Mouse (Mus musculus): ENCODE data around the gene Zbtb32. TPM values are rescaled to one million over a fixed set of nuclear protein-coding genes. Genes with fewer than 3 reads are reported as not detected.

Zbtb32 gene
- polyA plus RNA-seq, 1 experiment from 2014 or later = 0.23 TPM

- no peaks in the 10 kb centered on the region for H3K9me3 ChIP-seq
Measured at GRCm38 (mm10) chr7:30596811-30597210, 1.9 kb downstream of the Zbtb32 start.

DNA sequence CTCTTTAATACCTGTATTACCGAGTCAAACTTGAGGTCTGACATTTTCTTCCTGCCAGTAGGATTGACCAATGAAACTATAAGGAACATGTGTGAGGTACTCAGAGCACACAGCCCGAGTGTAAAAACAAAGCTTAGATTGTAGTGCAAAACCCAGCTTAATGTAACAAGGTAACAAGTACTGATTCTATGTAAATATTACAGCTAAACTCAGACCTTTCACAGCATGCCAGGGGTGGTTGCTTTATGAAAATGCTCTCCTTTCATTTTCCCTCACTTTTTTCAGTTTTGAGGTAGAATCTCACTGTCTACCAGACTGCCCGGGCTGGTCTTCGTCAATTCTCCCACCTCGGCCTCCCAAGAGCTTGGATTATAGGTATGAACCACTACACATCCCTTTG lies 2.6 kb downstream of the Zbtb32 start:
- Histone ChIP-seq H3K4me3 (no peak overlapping the region), H3K27ac (no peak overlapping the region), H3K9me3 (no peaks in the 10 kb centered on the region), H3K27me3 (0 out of 2 replicates have a peak, but pooled peaks cover 8% of the 10 kb centered on the region), H3K9ac (no peak overlapping the region), H3K4me2 (replicated peaks) (no peak overlapping the region), H3K36me3 (no peaks in the 10 kb centered on the region), H3K4me1 (no peaks in the 10 kb centered on the region)
- no peak for ATAC-seq (ENCODE audit: low FRiP score, low read depth)
- WGBS = 74% methylated on average over 5 of the region's 5 CpGs

More at GRCm38 (mm10) chr7:30596811-30597210, 1.9 kb downstream of the Zbtb32 start:
- ATAC-seq (ENCODE audit: low FRiP score, low read depth) = no peak
- H3K4me2 ChIP-seq (replicated peaks) = no peak overlapping the region
- H3K4me3 ChIP-seq = no peak overlapping the region
- H3K4me1 ChIP-seq = no peaks in the 10 kb centered on the region
- no peak overlapping the region for H3K27ac ChIP-seq
- 71% methylated on average over 5 of the region's 5 CpGs for WGBS
- 0 out of 2 replicates have a peak, but pooled peaks cover 8% of the 10 kb centered on the region for H3K27me3 ChIP-seq
- no peaks in the 10 kb centered on the region for H3K36me3 ChIP-seq
- H3K9ac ChIP-seq = no peak overlapping the region

- Histone ChIP-seq H3K27me3 (0 out of 2 replicates have a peak, but pooled peaks cover 8% of the 10 kb centered on the region), H3K9ac (no peak overlapping the region), H3K4me1 (peaks cover 8% of the 10 kb centered on the region), H3K36me3 (no peaks in the 10 kb centered on the region), H3K4me3 (no peak overlapping the region), H3K4me2 (replicated peaks) (no peak overlapping the region), H3K27ac (no peak overlapping the region), H3K9me3 (no peaks in the 10 kb centered on the region)
- WGBS = 62% methylated on average over 4 of the region's 4 CpGs
- no peak for ATAC-seq (ENCODE audit: low FRiP score, low read depth)
Measured at GRCm38 (mm10) chr7:30594510-30595024, 4.1 kb downstream of the Zbtb32 start.

DNA sequence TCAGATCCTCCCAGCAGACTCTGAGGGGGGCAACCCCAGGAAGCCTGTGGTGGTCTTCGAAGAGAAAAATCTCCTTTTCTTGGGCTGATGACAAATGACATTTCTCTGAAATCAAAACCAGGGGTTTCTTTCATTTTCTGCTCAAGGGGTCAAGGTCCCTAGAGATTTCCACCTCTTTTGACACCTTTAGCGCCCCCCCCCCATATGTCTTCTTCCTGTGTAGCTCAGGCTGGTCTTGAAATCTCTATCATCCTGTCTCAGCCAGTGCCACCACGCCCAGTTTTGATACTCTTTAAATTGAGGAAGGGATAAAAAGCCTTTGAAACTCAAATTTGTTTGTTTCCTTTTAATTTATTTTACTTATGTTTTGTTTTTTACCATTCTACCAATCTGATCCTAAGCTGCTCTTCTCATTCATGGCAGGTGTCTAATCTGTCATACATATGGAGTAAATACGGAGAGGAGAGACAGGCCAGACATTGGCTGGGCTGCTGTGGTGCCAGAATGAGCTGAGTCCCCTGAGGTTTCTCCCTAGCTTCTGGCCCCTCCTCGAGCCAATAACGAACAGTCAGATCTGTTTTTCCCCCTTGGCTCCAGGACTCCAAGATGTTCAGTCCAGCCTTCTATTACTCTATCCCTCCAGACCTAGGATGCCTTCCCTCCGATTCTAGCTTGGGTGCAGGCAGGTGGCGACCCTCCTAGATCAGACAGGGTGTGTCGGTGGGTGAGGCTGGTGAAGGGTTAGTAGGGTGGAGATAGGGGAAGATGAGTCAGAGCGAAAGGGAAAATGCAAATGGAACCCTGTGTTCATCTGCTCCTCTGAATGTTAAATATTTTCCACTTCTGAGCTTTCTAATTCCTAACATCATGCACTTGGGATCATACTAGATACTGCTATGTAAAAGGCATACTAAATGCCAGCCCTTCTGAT lies 4.9 kb downstream of the Zbtb32 start:
- Histone ChIP-seq H3K27me3 (0 out of 2 replicates have a peak, but pooled peaks cover 8% of the 10 kb centered on the region), H3K4me3 (no peak overlapping the region), H3K4me2 (replicated peaks) (no peak overlapping the region), H3K27ac (no peak overlapping the region), H3K9ac (no peak overlapping the region), H3K4me1 (peaks cover 9% of the 10 kb centered on the region), H3K9me3 (no peaks in the 10 kb centered on the region), H3K36me3 (no peaks in the 10 kb centered on the region)
- WGBS = 76% methylated on average over 10 of the region's 10 CpGs
- no peak for ATAC-seq (ENCODE audit: low FRiP score, low read depth)

GRCm38 (mm10) chr7:30592772-30593423 lies 5.8 kb downstream of the Zbtb32 start:
- H3K27me3 ChIP-seq = 0 out of 2 replicates have a peak, but pooled peaks cover 8% of the 10 kb centered on the region
- H3K27ac ChIP-seq = no peak overlapping the region
- ATAC-seq (ENCODE audit: low FRiP score, low read depth) = no peak
- no peaks in the 10 kb centered on the region for H3K9me3 ChIP-seq
- peaks cover 9% of the 10 kb centered on the region for H3K4me1 ChIP-seq
- H3K4me3 ChIP-seq = no peak overlapping the region
- no peaks in the 10 kb centered on the region for H3K36me3 ChIP-seq
- H3K4me2 ChIP-seq (replicated peaks) = no peak overlapping the region
- H3K9ac ChIP-seq = no peak overlapping the region
- 45% methylated on average over 5 of the region's 5 CpGs for WGBS

GRCm38 (mm10) chr7:30591605-30591951 lies 7.1 kb downstream of the Zbtb32 start:
- ATAC-seq (ENCODE audit: low FRiP score, low read depth) = no peak
- peak overlapping the region; percentile 45; the same call in 1 of the 2 replicates for H3K9ac ChIP-seq
- no peaks in the 10 kb centered on the region for H3K9me3 ChIP-seq
- no peak overlapping the region for H3K27ac ChIP-seq
- H3K27me3 ChIP-seq = 0 out of 2 replicates have a peak, but pooled peaks cover 8% of the 10 kb centered on the region
- 54% methylated on average over 4 of the region's 4 CpGs for WGBS
- peaks cover 20% of the 10 kb centered on the region for H3K4me1 ChIP-seq
- H3K36me3 ChIP-seq = peaks cover 3% of the 10 kb centered on the region
- H3K4me2 ChIP-seq (replicated peaks) = no peak overlapping the region
- no peak overlapping the region for H3K4me3 ChIP-seq

GRCm38 (mm10) chr7:30590927-30591604 lies 7.6 kb downstream of the Zbtb32 start:
- H3K27me3 ChIP-seq = 0 out of 2 replicates have a peak, but pooled peaks cover 8% of the 10 kb centered on the region
- H3K27ac ChIP-seq = no peak overlapping the region
- H3K36me3 ChIP-seq = peaks cover 8% of the 10 kb centered on the region
- ATAC-seq (ENCODE audit: low FRiP score, low read depth) = no peak
- peak overlapping the region; percentile 45; the same call in 1 of the 2 replicates for H3K9ac ChIP-seq
- no peaks in the 10 kb centered on the region for H3K9me3 ChIP-seq
- H3K4me1 ChIP-seq = peaks cover 22% of the 10 kb centered on the region
- no peak overlapping the region for H3K4me2 ChIP-seq (replicated peaks)
- 83% methylated on average over 9 of the region's 9 CpGs for WGBS
- H3K4me3 ChIP-seq = no peak overlapping the region

DNA sequence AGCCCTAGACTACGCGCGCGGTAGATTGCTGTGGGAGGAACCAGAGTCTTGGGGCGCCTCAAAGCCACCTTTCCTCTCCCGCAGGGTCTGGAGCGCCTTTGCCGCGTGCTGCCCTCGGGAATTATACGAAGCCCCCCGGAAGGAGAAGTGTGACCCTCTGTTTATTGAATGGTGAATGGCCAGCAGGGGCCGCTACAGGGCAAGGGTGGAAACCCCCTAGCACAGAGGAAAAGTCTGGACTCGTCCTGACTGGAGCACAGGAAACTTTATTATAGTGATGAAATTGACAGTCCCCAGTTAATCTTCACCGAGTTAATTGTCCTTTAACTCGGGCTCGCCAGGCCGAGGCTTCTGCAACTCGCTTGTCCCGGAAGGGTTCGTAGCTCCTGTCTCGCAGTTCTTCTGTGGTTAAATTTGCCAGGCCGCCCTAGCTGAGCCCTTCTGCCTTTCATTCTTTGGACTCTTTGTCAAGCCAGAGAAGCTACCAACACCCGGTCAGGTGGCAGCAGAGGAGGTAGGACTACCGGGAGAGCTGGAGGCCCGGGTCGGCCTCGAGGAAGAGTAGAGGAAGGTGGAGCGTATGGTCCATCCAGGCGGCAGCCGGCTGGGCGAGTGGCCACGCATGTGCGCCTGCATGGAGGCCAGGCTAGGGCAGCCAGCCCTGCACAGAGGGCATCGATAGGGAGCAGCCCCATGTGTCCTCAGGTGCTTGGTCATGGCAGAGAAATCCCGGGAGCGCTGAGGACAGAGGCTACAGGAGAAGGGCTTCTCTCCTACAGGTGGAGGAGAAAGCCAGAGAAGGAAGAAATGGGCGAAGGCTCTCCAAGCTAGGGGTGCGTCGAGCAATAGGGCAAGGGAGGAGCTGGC lies 9.0 kb downstream of the Zbtb32 start:
- 24% methylated on average over 40 of the region's 40 CpGs for WGBS
- H3K4me1 ChIP-seq = peaks cover 22% of the 10 kb centered on the region
- ATAC-seq (ENCODE audit: low FRiP score, low read depth) = peak; percentile 55
- H3K4me2 ChIP-seq (replicated peaks) = peak overlapping the region; percentile 76
- H3K9ac ChIP-seq = peak overlapping the region; percentile 99
- H3K27me3 ChIP-seq = 0 out of 2 replicates have a peak, but pooled peaks cover 5% of the 10 kb centered on the region
- H3K27ac ChIP-seq = peak overlapping the region; percentile 93
- H3K9me3 ChIP-seq = no peaks in the 10 kb centered on the region
- peak overlapping the region; percentile 97 for H3K4me3 ChIP-seq
- peaks cover 22% of the 10 kb centered on the region for H3K36me3 ChIP-seq

- peak within 1 kb of the TSS; percentile 96 for H3K4me2 ChIP-seq (replicated peaks)
- peak within 1 kb of the TSS; percentile 99 for H3K9ac ChIP-seq
- peak within 1 kb of the TSS; percentile 93 for H3K27ac ChIP-seq
- H3K9me3 ChIP-seq = no peaks in the 10 kb centered on the region
- ATAC-seq (ENCODE audit: low FRiP score, low read depth) = peak; percentile 96
- 0 out of 2 replicates have a peak, but pooled peaks cover 2% of the 10 kb centered on the region for H3K27me3 ChIP-seq
- 2% methylated on average over 59 of the region's 68 CpGs for WGBS
- H3K4me1 ChIP-seq = peaks cover 22% of the 10 kb centered on the region
- H3K4me3 ChIP-seq = peak within 1 kb of the TSS; percentile 97
- H3K36me3 ChIP-seq = peaks cover 30% of the 10 kb centered on the region
Measured at GRCm38 (mm10) chr7:30588676-30589434, 9.9 kb downstream of the Zbtb32 start, which contains the start of gene Kmt2b. Gene Kmt2b (minus strand): TSS chr7:30588726.

GRCm38 (mm10) chr7:30587842-30588667 lies 10.7 kb downstream of the Zbtb32 start:
- Histone ChIP-seq H3K27ac (peak overlapping the region; percentile 93), H3K4me1 (peaks cover 22% of the 10 kb centered on the region), H3K27me3 (0 out of 2 replicates have a peak, but pooled peaks cover 2% of the 10 kb centered on the region), H3K9ac (peak overlapping the region; percentile 99), H3K4me3 (peak overlapping the region; percentile 97), H3K36me3 (peaks cover 38% of the 10 kb centered on the region), H3K9me3 (no peaks in the 10 kb centered on the region), H3K4me2 (replicated peaks) (peak overlapping the region; percentile 96)
- peak; percentile 22 for ATAC-seq (ENCODE audit: low FRiP score, low read depth)
- under 1% methylated on average over 44 of the region's 67 CpGs for WGBS
